Mouse (Mus musculus): ENCODE results near the gene Aqp11.

Aqp11 gene

DNA sequence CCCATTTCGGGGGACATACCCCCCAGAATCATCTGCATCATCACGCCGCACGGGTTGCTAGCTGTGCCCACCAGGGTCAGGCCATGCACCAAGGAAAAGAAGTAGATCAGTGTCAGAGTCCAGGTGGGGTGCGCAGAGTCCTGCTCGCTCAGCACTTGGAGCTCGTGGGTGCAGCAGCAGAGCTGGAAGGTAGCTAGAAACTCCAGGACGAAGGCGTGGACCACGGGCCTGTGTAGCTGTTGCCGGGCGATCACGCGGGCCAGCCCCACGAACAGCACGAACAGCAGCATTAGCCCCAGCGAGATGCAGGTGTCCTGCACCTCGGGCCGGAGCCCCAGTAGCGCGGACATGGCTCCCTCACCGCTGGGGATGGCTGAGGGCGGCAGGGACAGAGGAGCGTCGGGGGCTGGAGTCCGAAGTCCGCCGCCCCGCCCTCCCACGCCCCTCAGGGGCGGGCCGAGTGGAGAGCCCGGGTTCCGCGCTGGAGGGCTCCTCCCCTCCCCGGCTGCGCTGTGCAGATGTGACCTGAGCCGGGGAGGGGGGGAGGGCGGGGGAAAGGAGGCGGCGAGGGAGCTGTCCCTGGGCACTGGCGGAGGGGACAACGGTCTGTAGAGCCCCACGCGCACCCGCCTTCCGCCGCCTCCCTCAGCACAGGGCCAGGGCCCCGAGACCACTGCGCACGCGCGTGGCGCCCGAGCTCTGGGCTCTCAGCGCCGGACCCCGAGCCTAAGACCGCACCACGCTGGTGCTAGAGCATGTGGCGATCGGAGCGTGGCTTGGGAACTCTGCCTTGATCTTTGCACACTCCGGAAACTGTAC, at the start of gene Aqp11:
Gene Aqp11, minus strand, starts transcription at position 652 of the 819 bp plus-strand sequence.
- DNase-seq = peak; percentile 99

DNA sequence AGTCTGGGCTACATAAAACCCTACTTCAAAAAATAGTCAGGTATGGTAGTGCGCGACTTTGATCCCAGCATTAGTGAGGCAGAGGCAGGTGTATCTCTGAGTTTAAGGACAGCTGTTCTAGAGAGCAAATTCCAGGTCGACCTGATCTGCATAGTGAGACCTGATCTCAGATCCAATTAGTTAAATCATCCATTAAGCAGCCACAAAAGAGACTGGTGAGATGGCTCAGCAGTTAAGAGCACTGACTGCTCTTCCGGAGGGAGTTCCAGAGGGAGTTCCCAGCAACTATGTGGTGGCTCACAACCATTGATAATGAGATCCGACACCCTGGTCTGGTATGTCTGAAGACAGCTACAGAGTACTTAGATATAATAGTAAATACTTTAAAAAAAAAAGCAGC, 45.4 kb upstream of the Aqp11 start:
- peak; percentile 56 for DNase-seq

DNA sequence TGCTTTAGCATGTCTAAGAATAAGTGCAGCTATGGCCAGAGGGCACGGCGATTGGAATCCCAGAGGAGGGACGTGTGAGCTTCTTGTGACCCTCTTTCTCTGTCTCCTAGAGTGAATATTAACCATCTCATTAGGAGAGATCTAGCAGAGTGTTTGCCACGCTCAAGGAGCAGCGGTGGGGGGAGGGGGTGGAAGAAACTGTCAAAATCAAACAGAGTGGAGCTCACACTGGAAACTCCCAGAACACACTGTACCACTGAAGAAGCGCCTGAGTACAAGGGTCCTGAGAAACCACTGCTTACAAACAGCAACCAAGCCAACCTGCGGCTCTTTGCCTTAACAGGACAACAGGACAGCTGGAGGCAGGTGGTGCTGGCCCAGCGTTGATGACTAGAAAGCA, 43.4 kb upstream of the Aqp11 start:
- peak; percentile 82 for DNase-seq

DNA sequence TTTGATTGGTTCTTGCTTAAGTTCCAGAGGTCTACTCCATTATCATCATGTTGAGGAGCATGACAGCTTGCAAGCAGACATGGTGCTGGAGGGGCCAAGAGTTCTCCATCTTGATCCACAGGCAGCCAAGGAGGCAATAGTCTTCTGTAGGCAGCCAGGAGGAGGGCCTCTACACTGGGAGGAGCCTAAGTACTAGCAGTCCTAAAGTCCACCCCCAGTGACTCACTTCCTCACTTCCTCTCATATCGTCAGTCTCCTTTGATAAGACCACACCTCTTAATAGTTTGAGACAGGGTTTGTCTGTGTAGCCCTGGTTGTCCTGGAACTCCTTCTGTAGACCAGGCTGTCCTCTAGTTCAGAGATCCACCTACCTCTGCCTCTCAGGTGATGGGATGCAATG, 42.7 kb upstream of the Aqp11 start:
- DNase-seq = peak; percentile 34

DNA sequence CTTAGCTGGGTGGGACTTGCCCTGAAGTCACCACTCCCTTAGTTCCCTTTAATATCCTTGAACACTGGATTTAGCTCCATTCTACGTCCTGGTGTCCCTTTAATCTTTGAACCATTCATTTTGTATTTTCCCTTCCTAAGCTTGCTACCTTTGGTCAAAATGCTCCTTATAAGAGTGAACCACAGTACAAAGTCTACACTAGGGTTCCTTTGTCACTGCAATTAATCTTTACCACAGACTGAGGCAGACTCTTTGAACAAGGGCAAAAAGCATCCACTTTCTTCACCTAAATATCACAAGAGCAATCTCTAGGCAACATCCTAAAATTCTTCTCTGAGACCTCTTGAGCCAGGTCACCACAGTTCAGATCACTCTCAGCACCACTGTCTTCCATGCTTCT, 42.1 kb upstream of the Aqp11 start:
- no peak for DNase-seq

DNA sequence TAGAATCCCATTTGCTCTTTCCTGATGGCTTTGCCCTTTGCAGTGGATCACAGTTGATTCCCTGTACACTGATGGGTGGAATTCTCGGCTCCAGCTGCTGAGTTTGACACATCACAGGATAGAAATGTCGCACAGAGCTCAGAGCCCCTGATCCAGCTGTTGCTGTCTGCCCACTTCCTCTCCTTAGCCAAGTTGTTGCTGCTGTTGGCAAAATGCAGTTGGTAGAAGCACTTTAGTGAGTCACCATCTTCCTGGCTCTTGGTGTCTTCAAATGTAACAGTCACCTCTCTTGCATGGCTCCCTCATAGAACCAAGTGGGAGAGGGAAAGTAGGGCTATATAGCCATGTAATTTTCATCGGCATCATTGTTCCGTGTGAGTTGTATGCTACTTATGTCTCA, 39.1 kb upstream of the Aqp11 start:
- DNase-seq = peak; percentile 68

DNA sequence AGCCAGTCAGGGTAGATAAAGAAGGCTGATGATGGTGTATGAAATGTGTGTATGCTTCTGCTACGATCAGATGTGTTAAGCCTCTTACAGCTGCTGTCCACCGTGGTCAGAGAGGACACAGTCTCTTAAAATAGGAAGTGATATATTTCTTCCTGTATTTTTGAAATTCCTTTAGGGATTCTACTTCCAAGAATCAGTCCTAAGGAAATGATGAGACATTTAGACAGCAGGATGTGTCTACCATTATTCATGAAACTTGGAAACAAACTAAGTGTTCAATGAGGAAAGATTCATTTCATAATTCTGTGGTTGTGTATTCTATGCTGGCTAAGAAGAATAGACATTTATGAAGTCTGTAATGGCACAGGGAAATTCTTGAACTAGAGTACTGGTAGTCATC, 37.8 kb upstream of the Aqp11 start:
- DNase-seq = peak; percentile 16

DNA sequence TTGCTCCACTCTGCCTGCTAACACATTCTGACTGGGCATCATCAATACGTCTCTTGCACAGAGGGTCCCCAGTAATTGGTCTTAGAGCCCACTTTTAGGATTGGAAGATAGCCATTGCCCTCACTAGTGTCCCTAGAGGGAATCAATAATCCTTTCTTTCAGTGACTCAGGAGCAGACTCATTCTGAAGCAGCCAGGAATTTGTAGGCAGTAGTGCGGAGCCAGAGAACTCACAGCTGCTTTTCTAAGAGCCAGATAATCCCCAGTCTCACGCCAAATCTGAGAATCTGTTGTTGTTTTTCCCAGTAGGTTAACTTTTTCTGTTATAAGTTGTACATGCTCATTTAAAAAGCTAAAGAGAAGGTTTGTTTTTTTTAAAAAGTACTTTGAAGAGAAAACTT, 37.3 kb upstream of the Aqp11 start:
- DNase-seq = peak; percentile 83

DNA sequence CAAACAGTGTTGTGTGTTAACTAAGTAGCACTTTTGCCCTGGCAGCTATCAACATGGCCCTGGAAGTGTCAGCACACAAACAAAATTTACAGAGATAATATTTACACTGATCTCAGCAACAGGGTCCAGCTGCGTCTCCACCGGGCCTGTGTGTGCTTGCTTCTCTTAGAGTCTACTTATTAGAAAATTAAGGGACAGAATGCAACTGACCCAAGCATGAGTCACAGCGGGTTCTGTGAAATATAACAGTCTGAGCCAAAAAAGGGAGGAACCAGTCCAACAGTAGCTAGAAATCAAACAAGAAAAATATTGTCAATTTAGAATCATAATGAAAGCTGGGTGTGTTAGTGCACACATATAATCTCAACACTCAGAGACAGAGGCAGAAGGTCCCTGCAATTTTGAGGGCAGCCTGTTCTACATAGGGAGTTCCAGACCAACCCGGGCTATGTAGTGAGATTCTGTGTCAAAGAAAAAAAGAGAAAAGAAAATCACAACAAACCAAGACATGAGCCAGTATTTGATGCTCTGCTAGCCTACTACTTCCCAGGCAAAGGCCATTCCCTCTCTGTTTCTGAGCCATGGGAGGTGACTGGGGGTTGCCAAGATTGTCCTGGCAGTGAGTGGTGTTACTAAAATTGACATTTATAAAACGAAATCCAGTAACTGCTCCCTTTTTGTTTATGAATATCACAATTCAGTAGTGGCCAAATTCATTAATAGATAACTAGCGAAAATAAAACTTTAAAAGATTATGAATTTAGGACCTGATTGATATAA, 32.9 kb upstream of the Aqp11 start:
- DNase-seq = peak; percentile 89

DNA sequence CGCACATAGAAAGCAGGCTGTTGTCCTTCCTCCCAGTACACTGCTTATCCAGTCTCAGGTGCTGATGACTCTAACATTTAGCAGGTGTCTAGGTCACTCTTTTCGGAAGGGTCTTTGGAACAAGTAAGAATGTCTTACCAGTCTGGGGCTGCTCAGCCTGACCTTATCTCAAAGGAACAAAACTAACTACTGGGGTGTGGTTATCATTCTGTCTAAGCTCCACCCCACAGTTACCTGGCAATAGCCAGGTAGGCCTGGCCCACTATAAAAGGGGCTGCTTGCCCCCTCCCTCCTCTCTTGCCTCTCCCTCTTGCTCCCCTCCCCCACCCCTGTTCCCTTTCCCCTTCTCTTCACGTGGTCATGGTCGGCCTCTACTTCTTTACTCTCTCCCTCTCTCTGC, 30.9 kb upstream of the Aqp11 start:
- no peak for DNase-seq

DNA sequence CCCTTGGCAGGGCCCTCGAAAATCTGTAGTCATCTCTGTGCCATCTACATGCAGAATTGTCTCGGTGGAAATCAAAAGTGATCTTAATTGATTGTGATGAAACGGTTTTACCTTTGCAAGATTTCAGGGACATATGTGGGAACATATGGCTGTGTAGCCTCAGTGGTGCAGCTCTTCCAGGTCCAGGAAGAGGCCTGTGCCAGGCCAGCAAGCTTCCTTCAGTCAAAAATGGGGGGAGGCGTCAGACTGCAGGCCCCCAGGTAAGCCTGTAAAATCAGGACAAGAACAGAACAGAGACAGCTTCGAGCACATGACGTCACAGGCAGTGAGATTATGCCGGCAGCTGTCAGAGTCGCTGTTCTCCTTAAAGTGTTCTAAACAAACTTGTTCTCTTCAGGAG, 29.8 kb upstream of the Aqp11 start:
- DNase-seq = no peak

DNA sequence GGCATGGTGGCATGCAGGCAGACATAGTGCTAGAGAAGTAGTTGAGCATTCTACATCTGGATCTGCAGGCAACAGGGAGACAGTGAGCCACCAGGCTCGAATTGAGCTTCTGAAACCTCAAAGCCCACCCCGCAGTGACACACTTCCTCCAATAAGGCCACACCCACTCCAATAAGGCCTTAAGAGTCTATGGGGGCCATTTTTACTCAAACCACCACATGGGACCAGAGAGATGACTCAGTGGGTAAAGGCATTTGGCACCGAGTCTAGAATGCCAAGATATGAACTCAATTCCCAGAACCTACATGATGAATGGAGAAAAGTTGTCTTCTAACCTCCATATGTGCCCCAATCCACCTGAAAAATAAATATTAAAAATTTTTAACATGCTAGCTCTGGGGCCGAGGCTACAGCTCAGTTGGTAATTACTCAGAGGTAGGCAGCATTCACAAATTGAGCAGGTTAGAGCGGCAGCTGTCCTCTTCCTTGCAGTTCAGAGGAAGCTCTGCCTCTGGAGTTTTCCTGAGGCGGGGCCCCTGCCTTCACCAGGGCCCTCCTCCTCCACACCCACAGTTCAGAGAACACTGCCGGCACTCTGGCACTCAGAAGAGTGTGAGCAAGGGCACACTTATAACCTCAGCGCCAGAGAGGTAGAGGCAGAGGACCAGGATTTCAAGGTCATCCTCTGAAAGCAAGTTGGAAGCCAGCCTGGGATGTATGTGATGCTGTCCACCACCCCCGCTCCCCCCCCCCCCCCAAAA, 28.5 kb upstream of the Aqp11 start:
- no peak for DNase-seq

DNA sequence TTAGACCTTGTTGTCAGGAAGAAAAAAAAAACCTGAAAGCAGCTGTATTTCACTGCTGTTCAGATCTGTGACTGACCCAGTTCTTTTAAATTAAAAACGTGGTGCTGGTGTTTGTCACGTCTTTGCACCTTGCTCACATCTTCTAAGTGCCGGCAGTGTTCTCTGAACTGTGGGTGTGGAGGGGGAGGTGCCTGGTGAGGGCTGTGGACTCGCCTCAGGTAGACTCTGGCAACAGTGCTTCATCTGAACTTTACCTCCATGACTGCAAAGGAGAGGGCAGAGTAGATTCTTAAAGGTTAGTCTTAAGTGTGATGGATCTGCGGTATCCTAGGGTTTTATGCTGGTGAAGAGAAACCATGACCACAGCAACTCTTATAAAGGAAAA, 27.9 kb upstream of the Aqp11 start:
- DNase-seq = no peak

DNA sequence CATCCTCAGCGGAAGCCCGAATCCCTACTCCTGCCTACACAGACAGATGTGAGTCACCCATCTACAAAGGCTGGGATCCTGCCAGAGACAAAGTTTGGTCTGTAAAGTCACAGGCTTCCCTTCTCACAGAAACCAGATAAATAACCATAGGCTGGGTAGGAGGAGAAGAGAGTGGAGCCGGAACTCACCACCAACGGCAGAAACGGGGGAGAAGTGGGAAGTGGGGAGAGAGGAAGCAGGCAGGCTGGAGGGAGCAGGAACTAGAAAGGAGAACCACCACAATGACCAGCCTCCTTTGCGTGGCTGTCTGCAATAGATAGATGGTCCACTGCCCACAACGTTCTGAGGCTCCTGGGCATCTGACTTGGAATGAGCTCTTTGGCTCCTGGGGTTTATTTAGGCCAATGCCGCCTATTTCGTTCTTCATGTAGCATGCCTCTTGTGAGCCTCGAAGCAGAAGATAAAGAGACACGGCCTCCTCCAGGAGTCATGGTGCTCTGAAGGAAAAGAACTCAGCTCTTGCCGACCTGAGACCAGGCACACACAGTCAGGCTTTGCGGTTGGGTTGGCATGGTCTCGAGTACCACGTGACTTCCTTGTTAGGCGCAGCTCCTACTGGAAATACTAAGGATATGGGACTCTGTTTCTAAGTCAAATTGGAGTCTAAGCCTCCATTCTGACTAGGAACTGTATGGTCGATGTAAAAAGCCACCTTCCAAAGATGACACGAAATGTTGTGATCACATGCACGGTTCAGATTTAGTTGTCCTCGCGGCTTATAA, 27.3 kb upstream of the Aqp11 start:
- peak; percentile 97 for DNase-seq

DNA sequence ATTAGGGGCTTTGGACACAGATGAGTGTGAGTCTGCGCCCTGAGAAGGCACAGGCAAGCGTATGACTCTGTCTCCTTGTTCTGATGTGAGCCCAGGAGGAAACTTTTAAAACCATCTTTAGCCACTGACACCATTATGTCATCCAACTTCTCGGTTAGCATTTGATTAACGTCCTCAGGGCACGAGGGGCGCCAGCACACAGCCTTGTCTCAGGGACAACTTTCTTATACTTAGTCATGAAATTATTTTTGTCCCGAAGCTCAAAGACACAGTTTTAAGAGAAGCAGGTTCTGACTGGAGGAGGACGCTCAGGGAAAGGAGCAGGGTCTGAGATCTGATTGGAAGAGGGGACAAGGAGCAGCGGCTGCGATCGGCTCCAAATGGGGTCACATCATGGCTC, 26.5 kb upstream of the Aqp11 start:
- DNase-seq = no peak

DNA sequence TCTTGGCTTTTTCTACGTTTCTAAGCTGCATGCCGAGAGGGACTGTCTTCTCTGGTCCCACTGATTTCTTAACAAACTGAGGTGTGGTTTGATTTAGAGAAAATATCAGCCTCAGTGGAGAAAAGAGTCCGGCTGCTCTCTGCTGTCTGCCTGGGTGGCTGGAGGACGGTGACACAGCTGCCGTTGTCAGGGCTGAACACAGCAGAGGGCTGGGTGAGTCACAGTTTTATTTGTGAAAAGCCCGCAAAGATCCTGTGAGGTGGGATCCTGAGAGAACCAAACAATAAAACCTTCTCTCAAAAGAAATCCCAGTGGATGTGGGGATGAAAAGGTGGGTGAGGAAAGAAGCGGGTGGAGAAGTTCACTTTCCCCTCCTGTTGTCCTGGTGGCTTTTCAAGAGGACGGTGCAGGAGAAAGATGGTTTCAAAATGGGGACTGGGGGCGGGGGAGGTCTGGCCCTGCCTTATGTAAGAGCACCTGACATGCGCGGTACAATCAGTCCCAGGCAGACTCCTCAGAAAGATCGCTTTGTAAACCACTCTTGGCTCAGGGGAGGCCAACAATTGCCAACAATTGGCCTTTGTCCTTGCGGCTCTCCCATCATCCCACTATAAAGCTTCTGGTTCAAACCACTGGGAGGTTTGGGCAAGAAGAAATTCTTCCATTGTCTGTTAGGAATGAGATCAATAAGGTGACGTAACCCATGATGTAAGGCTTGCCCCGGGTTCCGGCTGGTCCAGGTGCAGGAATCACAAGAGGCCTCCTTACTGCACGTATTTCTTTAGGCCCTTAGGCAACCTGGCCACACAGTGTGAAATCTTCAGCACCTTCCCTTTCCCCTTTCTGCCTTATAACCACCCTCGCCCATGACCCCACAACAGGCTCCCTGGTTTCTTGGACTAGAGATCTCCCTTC, 19.1 kb upstream of the Aqp11 start:
- no peak for DNase-seq

DNA sequence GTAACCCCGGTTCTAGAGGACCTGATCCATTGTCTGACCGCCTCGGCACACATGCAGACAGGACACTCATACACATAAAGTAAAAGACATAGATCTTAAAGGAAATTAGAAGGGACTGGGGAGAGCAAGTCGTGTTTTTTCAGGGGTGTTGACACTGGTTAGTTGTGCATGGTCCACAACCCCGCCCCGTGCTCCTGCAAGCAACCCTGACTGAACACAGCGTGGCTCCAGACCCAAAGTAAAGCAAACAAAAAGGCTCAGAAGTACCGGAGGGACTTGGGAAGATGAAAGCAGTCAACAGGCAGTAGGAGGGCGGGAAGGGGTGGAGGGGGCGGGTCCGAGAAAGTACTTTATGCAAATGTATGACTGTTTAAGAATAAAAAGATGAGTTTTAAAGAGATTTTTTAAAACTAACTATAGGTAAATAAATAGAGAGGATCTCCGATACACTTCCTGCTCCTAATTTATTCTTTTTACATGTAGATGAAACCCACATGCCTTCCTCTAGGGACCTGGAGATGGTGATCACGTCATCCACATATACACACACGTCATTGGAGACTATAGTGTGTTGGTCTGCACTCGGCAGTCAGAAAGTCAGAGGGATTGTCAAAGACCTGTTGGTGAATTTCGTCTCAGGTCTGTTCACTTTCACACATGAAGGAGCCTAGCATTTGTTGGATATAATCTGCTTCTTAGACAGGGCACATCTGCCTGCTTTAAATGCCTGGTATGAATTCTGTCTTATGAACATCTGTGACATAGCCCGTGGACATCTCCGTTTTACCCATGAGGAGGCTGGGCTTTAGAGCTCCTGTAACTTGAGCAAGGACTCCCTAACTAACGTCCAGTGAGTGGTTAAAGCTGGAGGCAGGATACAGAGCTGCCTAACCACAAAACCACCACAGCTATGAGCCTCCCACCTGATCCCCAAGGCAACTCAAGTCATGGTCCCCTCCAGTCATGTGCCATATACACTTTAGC, 11.4 kb upstream of the Aqp11 start:
- peak; percentile 96 for DNase-seq

DNA sequence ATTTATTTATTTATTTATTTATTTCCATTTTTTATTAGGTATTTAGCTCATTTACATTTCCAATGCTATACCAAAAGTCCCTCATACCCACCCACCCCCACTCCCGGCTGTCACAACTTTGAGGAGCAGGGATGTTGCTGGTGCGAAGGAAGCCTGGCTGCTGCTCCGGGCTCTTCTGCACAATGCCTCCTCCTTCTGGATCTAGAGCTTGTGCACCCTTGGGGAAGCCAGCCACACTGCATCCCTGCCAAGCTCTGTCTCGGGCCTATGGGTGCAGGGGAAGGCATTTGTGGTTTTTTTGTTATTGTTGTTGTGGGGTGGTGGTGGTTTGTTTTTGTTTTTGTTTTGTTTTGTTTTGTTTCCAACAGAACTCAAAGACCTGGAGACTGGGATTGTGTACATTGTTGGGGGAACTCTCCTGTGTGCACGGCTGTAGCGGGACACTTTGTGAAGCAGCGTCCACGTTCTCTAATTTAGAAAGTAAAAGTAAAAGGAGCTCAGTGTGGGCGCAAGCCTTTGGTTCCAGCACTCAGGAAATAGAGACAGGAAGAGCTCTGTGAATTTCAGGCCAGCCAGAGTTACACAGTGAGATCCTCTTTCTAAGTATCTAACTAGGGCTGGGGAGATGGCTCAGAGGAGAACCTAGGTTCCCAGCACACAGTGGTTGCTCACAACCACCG, 10.6 kb upstream of the Aqp11 start:
- DNase-seq = peak; percentile 96

DNA sequence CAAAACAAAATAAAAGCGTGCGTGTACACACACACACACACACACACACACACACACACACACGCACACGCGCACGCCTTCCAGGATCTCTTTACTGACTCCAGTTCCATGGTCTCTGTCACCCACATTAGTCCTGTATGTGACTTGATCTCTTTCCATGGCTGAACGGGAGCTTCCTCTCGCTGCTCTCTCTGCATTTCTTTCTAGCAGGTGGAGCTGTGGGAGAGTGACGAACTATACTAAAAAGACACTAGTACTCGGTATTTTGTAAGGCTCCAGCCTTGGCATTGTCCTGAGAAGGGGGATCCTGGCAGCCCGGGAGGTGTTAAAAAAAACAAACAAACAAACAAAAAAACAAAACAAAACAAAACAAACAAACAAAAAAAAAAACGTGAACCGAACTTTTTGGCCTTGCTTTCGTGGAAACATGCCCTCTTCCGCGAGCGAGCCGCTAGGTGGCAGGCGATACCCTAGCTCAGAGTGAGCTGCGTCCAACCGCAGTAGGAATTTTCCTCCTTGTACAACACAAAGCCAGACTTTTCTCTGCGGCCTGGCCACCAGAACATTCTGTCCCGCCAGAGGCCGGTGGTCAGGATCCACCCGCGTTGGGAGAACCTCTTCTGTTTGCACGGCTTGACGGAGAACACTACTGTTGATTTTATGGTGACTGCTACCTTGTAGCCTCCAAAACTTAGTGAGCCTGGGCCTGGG, 9.9 kb upstream of the Aqp11 start:
- DNase-seq = peak; percentile 98
